Mouse (Mus musculus): ENCODE data around the gene Ppp1r32. TPM values are rescaled to one million over a fixed set of nuclear protein-coding genes. Genes with fewer than 3 reads are reported as not detected.

Gene Ppp1r32
- 0.16 TPM in 1 of 2 replicates, not detected in the other for polyA plus RNA-seq (2014; fragmentation: Nextera tagmentation; extraction: Ambion mirVana)

- no peaks in the 10 kb centered on the region for H3K27me3 ChIP-seq (ENCODE audit: control insufficient read depth, insufficient read depth, low read length)
Observed at GRCm38 (mm10) chr19:10482703-10483102, at the start of gene Ppp1r32. Gene Ppp1r32, minus strand, starts transcription at chr19:10482928.

GRCm38 (mm10) chr19:10530082-10530481 lies 47.4 kb upstream of the Ppp1r32 start:
- DNase-seq (ENCODE audit: low spot score) (no peak), ATAC-seq (ENCODE audit: insufficient number of reproducible peaks, low FRiP score, low TSS enrichment, low read depth) (no peak)
- H3K27ac ChIP-seq (replicated peaks; ENCODE audit: low read depth, low read length): no peak overlapping the region
- H3K4me3 ChIP-seq (ENCODE audit: low read depth, low read length): no peak overlapping the region
- no peak overlapping the region for H3K9ac ChIP-seq (ENCODE audit: low read length)
- H3K9me3 ChIP-seq (ENCODE audit: control insufficient read depth, low read length): no peaks in the 10 kb centered on the region
- 88% methylated on average over 1 of the region's 1 CpGs for WGBS
- H3K36me3 ChIP-seq (ENCODE audit: control insufficient read depth, insufficient read depth, low read length): peaks cover 7% of the 10 kb centered on the region
- H3K27me3 ChIP-seq (ENCODE audit: control insufficient read depth, insufficient read depth, low read length): no peaks in the 10 kb centered on the region
- no peaks in the 10 kb centered on the region; the same call in 1 of the 2 replicates for H3K4me1 ChIP-seq (ENCODE audit: control insufficient read depth, insufficient read depth, low read length)
- H3K4me2 ChIP-seq (ENCODE audit: low read depth, severe bottlenecking): no peak overlapping the region

More at GRCm38 (mm10) chr19:10482703-10483102, at the start of gene Ppp1r32:
- H3K4me3 ChIP-seq (ENCODE audit: low read depth, low read length): no peak within 1 kb of the TSS
- no peaks in the 10 kb centered on the region for H3K4me1 ChIP-seq (ENCODE audit: control insufficient read depth, insufficient read depth, low read length)
- DNase-seq (ENCODE audit: low spot score): peak; percentile 52
- ATAC-seq (ENCODE audit: insufficient number of reproducible peaks, low FRiP score, low TSS enrichment, low read depth): no peak
- no peak within 1 kb of the TSS for H3K27ac ChIP-seq (replicated peaks; ENCODE audit: low read depth, low read length)
- no peaks in the 10 kb centered on the region for H3K36me3 ChIP-seq (ENCODE audit: control insufficient read depth, insufficient read depth, low read length)
- no peaks in the 10 kb centered on the region for H3K9me3 ChIP-seq (ENCODE audit: control insufficient read depth, low read length)
- H3K4me2 ChIP-seq (ENCODE audit: low read depth, severe bottlenecking): no peak within 1 kb of the TSS
- 31% methylated on average over 6 of the region's 6 CpGs for WGBS
- H3K9ac ChIP-seq (ENCODE audit: low read length): no peak within 1 kb of the TSS

- H3K4me3 ChIP-seq (ENCODE audit: low read depth, low read length): peak within 1 kb of the TSS; percentile 95
- H3K9me3 ChIP-seq (ENCODE audit: control insufficient read depth, low read length): no peaks in the 10 kb centered on the region
- H3K9ac ChIP-seq (ENCODE audit: low read length): peak within 1 kb of the TSS; percentile 98
- no peaks in the 10 kb centered on the region for H3K27me3 ChIP-seq (ENCODE audit: control insufficient read depth, insufficient read depth, low read length)
- peak within 1 kb of the TSS; percentile 62 for H3K4me2 ChIP-seq (ENCODE audit: low read depth, severe bottlenecking)
- no peak for ATAC-seq (ENCODE audit: insufficient number of reproducible peaks, low FRiP score, low TSS enrichment, low read depth)
- under 1% methylated on average over 11 of the region's 11 CpGs for WGBS
- H3K36me3 ChIP-seq (ENCODE audit: control insufficient read depth, insufficient read depth, low read length): 0 out of 2 replicates have a peak, but pooled peaks cover 2% of the 10 kb centered on the region
- peak within 1 kb of the TSS; percentile 97 for H3K27ac ChIP-seq (replicated peaks; ENCODE audit: low read depth, low read length)
- DNase-seq (ENCODE audit: low spot score): peak; percentile 63
- no peaks in the 10 kb centered on the region; the same call in 1 of the 2 replicates for H3K4me1 ChIP-seq (ENCODE audit: control insufficient read depth, insufficient read depth, low read length)
Observed at GRCm38 (mm10) chr19:10525910-10526309, 43.2 kb upstream of the Ppp1r32 start, which contains the start of gene Sdhaf2. Gene Sdhaf2, minus strand, starts transcription at chr19:10526142.

GRCm38 (mm10) chr19:10525106-10525901 lies 42.6 kb upstream of the Ppp1r32 start, which contains the start of gene Cpsf7:
Gene Cpsf7, plus strand, starts transcription at chr19:10525266.
- Histone ChIP-seq H3K4me3 (ENCODE audit: low read depth, low read length) (peak within 1 kb of the TSS; percentile 95), H3K27ac (replicated peaks; ENCODE audit: low read depth, low read length) (peak within 1 kb of the TSS; percentile 97), H3K27me3 (ENCODE audit: control insufficient read depth, insufficient read depth, low read length) (no peaks in the 10 kb centered on the region), H3K9ac (ENCODE audit: low read length) (peak within 1 kb of the TSS; percentile 98), H3K4me1 (ENCODE audit: control insufficient read depth, insufficient read depth, low read length) (no peaks in the 10 kb centered on the region; the same call in 1 of the 2 replicates), H3K4me2 (ENCODE audit: low read depth, severe bottlenecking) (peak within 1 kb of the TSS; percentile 62), H3K9me3 (ENCODE audit: control insufficient read depth, low read length) (no peaks in the 10 kb centered on the region), H3K36me3 (ENCODE audit: control insufficient read depth, insufficient read depth, low read length) (0 out of 2 replicates have a peak, but pooled peaks cover 2% of the 10 kb centered on the region)
- peak; percentile 95 for ATAC-seq (ENCODE audit: insufficient number of reproducible peaks, low FRiP score, low TSS enrichment, low read depth)
- under 1% methylated on average over 85 of the region's 93 CpGs for WGBS
- DNase-seq (ENCODE audit: low spot score): peak; percentile 93

- DNase-seq (ENCODE audit: low spot score): no peak
- under 1% methylated on average over 19 of the region's 19 CpGs for WGBS
- H3K4me1 ChIP-seq (ENCODE audit: control insufficient read depth, insufficient read depth, low read length): no peaks in the 10 kb centered on the region; the same call in 1 of the 2 replicates
- H3K9me3 ChIP-seq (ENCODE audit: control insufficient read depth, low read length): no peaks in the 10 kb centered on the region
- 0 out of 2 replicates have a peak, but pooled peaks cover 2% of the 10 kb centered on the region for H3K36me3 ChIP-seq (ENCODE audit: control insufficient read depth, insufficient read depth, low read length)
- no peaks in the 10 kb centered on the region for H3K27me3 ChIP-seq (ENCODE audit: control insufficient read depth, insufficient read depth, low read length)
- H3K9ac ChIP-seq (ENCODE audit: low read length): peak overlapping the region; percentile 98
- ATAC-seq (ENCODE audit: insufficient number of reproducible peaks, low FRiP score, low TSS enrichment, low read depth): no peak; the same call in 1 of the 2 replicates
- peak overlapping the region; percentile 62 for H3K4me2 ChIP-seq (ENCODE audit: low read depth, severe bottlenecking)
- H3K4me3 ChIP-seq (ENCODE audit: low read depth, low read length): peak overlapping the region; percentile 95
- peak overlapping the region; percentile 97 for H3K27ac ChIP-seq (replicated peaks; ENCODE audit: low read depth, low read length)
Observed at GRCm38 (mm10) chr19:10524784-10525105, 42.0 kb upstream of the Ppp1r32 start.

- H3K4me3 ChIP-seq (ENCODE audit: low read depth, low read length): no peak overlapping the region
- 0 out of 2 replicates have a peak overlapping the region, but pooled peaks have one; percentile 14 for H3K4me2 ChIP-seq (ENCODE audit: low read depth, severe bottlenecking)
Observed at GRCm38 (mm10) chr19:10523483-10524080, 40.9 kb upstream of the Ppp1r32 start.

GRCm38 (mm10) chr19:10521926-10522325 lies 39.2 kb upstream of the Ppp1r32 start:
- H3K4me1 ChIP-seq (ENCODE audit: control insufficient read depth, insufficient read depth, low read length): no peaks in the 10 kb centered on the region; the same call in 1 of the 2 replicates
- no peaks in the 10 kb centered on the region for H3K27me3 ChIP-seq (ENCODE audit: control insufficient read depth, insufficient read depth, low read length)
- H3K4me2 ChIP-seq (ENCODE audit: low read depth, severe bottlenecking): no peak overlapping the region
- ATAC-seq (ENCODE audit: insufficient number of reproducible peaks, low FRiP score, low TSS enrichment, low read depth) (no peak), DNase-seq (ENCODE audit: low spot score) (no peak)
- no peak overlapping the region for H3K27ac ChIP-seq (replicated peaks; ENCODE audit: low read depth, low read length)
- H3K9ac ChIP-seq (ENCODE audit: low read length): no peak overlapping the region
- no peaks in the 10 kb centered on the region for H3K9me3 ChIP-seq (ENCODE audit: control insufficient read depth, low read length)
- H3K36me3 ChIP-seq (ENCODE audit: control insufficient read depth, insufficient read depth, low read length): no peaks in the 10 kb centered on the region
- WGBS: 86% methylated on average over 1 of the region's 1 CpGs
- H3K4me3 ChIP-seq (ENCODE audit: low read depth, low read length): no peak overlapping the region

More at GRCm38 (mm10) chr19:10523483-10524080, 40.9 kb upstream of the Ppp1r32 start:
- H3K27me3 ChIP-seq (ENCODE audit: control insufficient read depth, insufficient read depth, low read length): no peaks in the 10 kb centered on the region
- H3K9me3 ChIP-seq (ENCODE audit: control insufficient read depth, low read length): no peaks in the 10 kb centered on the region
- 0 out of 2 replicates have a peak, but pooled peaks cover 2% of the 10 kb centered on the region for H3K36me3 ChIP-seq (ENCODE audit: control insufficient read depth, insufficient read depth, low read length)
- DNase-seq (ENCODE audit: low spot score) (no peak), ATAC-seq (ENCODE audit: insufficient number of reproducible peaks, low FRiP score, low TSS enrichment, low read depth) (no peak)
- 86% methylated on average over 5 of the region's 5 CpGs for WGBS
- no peak overlapping the region for H3K9ac ChIP-seq (ENCODE audit: low read length)
- H3K4me1 ChIP-seq (ENCODE audit: control insufficient read depth, insufficient read depth, low read length): no peaks in the 10 kb centered on the region; the same call in 1 of the 2 replicates
- H3K27ac ChIP-seq (replicated peaks; ENCODE audit: low read depth, low read length): no peak overlapping the region

GRCm38 (mm10) chr19:10520355-10520754 lies 37.6 kb upstream of the Ppp1r32 start:
- ATAC-seq (ENCODE audit: insufficient number of reproducible peaks, low FRiP score, low TSS enrichment, low read depth): no peak

More at GRCm38 (mm10) chr19:10520355-10520754, 37.6 kb upstream of the Ppp1r32 start:
- DNase-seq (ENCODE audit: low spot score): no peak
- no peak overlapping the region for H3K9ac ChIP-seq (ENCODE audit: low read length)
- 59% methylated on average over 1 of the region's 1 CpGs for WGBS
- no peak overlapping the region for H3K4me2 ChIP-seq (ENCODE audit: low read depth, severe bottlenecking)
- H3K27me3 ChIP-seq (ENCODE audit: control insufficient read depth, insufficient read depth, low read length): no peaks in the 10 kb centered on the region
- no peak overlapping the region for H3K4me3 ChIP-seq (ENCODE audit: low read depth, low read length)
- peaks cover 8% of the 10 kb centered on the region for H3K36me3 ChIP-seq (ENCODE audit: control insufficient read depth, insufficient read depth, low read length)
- H3K4me1 ChIP-seq (ENCODE audit: control insufficient read depth, insufficient read depth, low read length): no peaks in the 10 kb centered on the region
- no peaks in the 10 kb centered on the region for H3K9me3 ChIP-seq (ENCODE audit: control insufficient read depth, low read length)
- H3K27ac ChIP-seq (replicated peaks; ENCODE audit: low read depth, low read length): no peak overlapping the region
